Mouse (Mus musculus) spleen, adult 12 weeks (tissue): Measurements from ENCODE around the gene Bbs7.

Experiments used
- DNase-seq: peaks from one replicate; pipeline ENCODE4 v3.0.0; 2022; ENCODE audit warnings: low spot score

The Bbs7 gene

GRCm38 (mm10) chr3:36551343-36551742 lies 61.9 kb downstream of the Bbs7 start:
- no peak for DNase-seq

GRCm38 (mm10) chr3:36544961-36545360 lies 68.3 kb downstream of the Bbs7 start:
- DNase-seq: no peak

GRCm38 (mm10) chr3:36541399-36541798 lies 71.9 kb downstream of the Bbs7 start:
- DNase-seq: no peak

GRCm38 (mm10) chr3:36540756-36541155 lies 72.5 kb downstream of the Bbs7 start:
- DNase-seq: no peak

- no peak for DNase-seq
Measured at GRCm38 (mm10) chr3:36537701-36538470, 75.4 kb downstream of the Bbs7 start.

- DNase-seq: no peak
Measured at GRCm38 (mm10) chr3:36536041-36536440, 77.2 kb downstream of the Bbs7 start.

- DNase-seq: no peak
Measured at GRCm38 (mm10) chr3:36533201-36533672, 80.0 kb downstream of the Bbs7 start.

- DNase-seq: no peak
Measured at GRCm38 (mm10) chr3:36532738-36533137, 80.5 kb downstream of the Bbs7 start.

- no peak for DNase-seq
Measured at GRCm38 (mm10) chr3:36531979-36532542, 81.2 kb downstream of the Bbs7 start.

- DNase-seq: no peak
Measured at GRCm38 (mm10) chr3:36531242-36531641, 82.0 kb downstream of the Bbs7 start.

- DNase-seq: no peak
Measured at GRCm38 (mm10) chr3:36530781-36531180, 82.5 kb downstream of the Bbs7 start.

GRCm38 (mm10) chr3:36530345-36530744 lies 82.9 kb downstream of the Bbs7 start:
- DNase-seq: no peak

GRCm38 (mm10) chr3:36524466-36524865 lies 88.8 kb downstream of the Bbs7 start:
- DNase-seq: no peak
